Mouse (Mus musculus): ENCODE measurements around the gene Plekhm3. TPM values are rescaled to one million over a fixed set of nuclear protein-coding genes. Genes with fewer than 3 reads are reported as not detected.

Plekhm3 gene
- total RNA-seq, 2 experiments from 2014 or later = 14.9 to 16.6 TPM

DNA sequence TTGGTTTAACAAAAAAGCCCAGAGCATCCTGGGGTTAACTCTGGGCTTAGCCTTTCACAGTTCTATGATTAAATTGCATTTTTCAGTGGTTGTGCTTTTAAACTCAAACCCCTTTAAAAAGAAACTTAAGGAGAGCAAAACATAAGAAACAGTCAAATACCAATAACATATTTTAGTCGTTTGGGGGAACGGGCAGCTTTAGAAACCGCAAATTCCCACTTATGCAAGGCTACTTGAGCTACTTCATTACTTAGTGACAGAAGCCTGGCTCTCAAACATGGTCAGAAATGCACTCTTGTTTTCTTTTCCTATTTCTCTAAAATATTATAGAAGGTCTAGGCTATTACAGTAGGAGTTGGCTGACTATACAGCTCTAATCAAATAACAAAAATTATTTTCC is 120.5 kb downstream of the Plekhm3 start:
- DNase-seq (ENCODE audit: low spot score in 2 of 2) = no peak

DNA sequence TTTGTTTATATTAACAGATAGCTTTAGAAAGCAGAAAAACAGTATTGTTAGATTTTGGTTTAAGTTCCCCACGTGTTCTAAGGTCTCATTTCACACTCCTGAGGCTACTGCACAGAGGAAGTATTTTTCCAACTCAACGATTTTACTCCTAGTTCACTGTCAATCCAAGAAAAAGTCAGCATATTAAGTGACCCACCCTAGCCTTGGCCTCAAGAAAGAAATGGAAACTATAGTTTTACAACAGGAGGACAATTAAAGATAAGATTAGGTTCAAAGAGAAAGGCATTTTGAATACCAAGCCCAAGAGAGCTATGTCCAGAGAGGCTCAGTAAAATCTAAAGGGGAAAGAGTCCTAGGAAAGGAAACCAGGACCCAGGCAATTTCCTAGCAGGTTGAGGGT is 125.1 kb downstream of the Plekhm3 start:
- no peak for DNase-seq (ENCODE audit: low spot score in 2 of 2)

DNA sequence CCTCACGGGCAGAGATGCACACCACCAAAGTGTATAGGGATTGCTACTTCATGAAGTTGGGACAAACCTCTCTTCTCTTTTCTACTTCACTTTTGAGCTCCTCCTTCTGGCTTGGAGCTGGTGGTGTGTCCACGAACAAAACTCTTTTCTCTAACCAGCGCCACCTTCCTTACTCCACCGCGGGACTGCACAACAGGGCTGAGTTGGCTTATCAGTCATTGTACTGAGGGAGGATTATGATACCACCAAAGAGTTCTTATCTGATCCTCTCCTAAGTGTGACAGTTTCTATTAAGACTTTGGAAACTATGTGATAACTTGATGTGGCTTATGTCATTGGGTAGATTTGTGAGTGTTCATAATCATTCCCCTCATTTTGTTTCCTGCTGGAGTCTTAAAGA is 129.2 kb downstream of the Plekhm3 start:
- no peak for DNase-seq (ENCODE audit: low spot score in 2 of 2)

DNA sequence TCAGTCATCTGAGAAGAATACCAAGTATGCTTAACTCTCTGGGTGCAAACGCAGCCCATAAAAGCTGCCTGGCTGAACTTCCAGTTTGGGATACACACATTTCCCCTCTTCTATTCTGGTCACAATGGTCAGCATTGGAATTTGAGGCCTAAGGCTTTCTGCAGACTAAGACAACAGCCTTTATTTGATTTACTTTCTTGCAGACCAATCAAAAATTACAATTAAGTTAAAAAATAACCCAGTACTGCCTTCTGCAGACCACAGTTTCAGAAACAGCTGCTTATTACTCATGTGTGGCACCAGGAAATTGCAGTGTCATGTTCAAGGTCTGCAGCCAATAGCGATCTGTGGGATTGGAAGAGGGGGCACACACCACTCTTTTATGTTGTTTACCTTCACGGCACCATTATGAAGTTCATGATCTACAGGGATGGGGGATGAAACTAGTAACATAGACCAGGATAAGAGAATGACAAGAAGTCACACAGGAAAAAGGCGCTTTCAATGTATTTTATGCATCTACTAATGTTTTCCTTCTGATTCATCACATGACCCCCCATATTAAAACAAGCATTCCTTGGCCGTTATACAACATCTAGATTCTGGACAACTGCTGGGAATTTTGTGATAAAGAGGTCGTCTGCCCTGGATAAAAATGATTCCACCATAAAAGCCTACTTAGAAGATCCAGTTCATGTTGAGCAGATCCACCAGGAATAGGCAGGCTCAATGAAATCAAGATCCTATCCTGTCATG is 130.1 kb downstream of the Plekhm3 start:
- DNase-seq (ENCODE audit: low spot score in 2 of 2) = no peak

DNA sequence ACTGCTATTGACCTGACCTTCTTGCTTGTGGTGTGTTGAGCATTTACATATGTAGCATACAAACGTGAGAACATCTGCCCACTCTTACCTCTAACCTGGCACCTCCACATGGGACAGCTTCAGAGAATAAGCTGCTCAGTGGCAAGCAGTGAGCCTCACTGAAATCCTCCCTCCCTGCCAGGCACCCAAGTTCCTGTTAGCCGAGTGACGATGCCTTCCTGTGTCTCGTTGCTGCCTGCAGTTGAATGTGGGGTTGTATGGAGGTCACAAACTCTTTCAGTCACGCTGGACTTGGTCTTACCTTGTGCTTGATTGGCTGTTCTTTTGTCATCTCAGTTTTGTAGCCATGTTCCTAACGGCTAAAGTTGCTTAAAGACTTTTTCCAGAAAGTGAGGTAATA is 133.1 kb downstream of the Plekhm3 start:
- no peak for DNase-seq (ENCODE audit: low spot score in 2 of 2)

DNA sequence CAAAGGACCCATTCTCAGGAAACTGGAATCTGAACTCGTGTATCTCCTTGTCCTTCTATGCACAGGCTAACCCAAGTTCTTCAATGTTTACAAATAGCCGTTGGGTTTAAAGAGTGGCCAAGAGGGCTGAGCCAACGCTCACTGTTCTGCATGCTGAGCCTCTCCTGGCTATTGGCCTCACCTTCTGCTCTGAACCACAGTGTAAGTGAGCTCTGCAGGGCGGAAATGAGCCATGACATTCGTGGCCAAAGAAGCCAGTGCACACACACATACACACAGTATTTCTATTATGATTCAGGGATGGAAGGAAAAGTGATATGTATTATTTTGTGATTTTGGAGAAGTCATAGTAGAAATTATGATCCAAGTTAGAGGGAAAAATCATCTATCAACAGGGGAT is 138.9 kb downstream of the Plekhm3 start:
- DNase-seq (ENCODE audit: low spot score in 2 of 2) = no peak

DNA sequence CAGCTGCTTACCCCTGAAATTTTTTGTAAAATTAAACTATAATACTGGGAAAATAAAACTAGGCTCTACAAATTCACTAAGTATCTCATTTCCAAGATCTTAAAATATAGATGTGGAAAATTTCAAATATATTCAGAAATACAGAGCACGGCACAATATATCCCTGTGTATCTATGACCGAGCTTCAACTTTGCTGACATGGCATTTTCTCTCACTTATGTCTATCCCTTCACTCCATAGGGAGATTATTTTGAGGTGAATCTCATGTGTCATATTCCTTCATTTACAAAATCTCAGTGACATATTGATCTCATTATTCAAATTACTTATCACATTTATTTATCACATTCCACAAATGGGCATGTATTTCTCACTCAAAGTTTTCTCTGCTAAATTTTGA is 143.4 kb downstream of the Plekhm3 start:
- DNase-seq (ENCODE audit: low spot score in 2 of 2) = no peak

DNA sequence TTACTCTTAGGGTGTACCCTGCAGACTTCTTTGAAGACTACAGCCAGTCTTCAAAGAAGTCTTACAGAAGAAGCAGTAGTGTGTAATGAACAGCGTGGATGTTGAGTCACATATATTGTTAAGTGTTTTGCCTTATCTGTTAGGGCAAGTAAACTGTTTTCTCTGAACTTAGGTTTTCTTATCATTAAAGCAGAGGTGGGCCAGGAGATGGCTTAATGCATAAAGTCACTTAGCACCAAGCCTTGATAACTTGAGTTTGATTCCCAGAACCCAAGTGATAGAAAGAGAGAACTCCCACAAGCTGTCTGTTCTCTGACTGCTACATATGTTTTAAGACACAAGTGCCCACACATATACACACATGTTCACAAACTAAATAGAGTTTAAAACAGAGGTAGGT is 144.7 kb downstream of the Plekhm3 start:
- no peak for DNase-seq (ENCODE audit: low spot score in 2 of 2)

DNA sequence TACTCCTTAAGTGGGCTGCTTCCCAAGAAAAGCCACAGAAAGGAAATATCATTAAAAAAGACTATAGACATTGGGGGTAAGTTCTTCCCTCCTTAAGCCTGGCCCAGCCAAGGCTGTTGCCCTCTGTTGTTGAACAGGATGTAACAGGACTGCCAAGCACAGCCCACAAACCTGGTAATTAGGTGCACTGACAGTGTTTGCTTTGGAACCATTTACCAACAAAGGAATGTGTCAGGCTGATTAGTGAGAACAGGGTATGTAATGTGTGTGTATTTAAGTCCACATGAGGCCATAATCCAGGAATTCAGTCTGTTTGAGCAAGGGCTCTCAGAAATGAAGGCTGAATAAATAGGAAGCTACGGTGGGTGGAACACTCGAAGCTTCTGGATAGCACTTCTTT is 147.5 kb downstream of the Plekhm3 start:
- no peak for DNase-seq (ENCODE audit: low spot score in 2 of 2)

DNA sequence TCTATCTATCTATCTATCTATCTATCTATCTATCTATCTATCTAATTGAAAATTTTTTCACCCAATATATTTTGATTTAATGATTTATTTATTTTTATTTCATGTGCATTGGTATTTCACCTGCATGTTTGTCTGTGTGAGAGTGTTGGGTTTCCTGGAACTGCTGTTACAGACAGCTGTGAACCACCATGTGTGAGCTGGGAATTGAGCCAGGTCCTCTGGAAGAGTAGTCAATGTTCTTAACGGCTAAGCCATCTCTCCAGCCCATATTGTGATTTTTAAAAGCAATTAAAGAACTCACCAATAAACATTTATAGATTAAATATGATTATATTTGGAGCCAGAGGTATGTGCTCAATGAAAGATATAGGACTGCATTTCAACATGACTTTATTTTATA is 148.9 kb downstream of the Plekhm3 start:
- DNase-seq (ENCODE audit: low spot score in 2 of 2) = no peak

DNA sequence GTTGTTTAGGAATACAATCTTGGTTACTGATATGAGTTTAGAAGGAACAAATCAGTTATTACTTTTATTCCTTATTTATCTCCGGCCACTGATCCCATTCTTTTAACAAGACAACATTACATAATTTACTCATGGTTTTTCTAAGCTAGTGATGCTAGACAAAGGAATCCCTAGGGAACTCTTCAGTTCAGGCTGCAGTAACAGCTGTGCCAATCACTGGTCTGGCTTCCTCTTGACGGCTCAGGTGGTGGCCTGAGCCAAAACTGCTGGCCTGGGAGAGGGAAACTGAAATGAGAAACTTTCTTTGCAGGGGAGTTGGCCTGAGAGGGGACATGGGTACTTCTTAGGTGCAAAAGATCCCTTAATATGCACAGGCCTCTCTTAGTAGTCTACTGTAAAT is 151.4 kb downstream of the Plekhm3 start:
- no peak for DNase-seq (ENCODE audit: low spot score in 2 of 2)

DNA sequence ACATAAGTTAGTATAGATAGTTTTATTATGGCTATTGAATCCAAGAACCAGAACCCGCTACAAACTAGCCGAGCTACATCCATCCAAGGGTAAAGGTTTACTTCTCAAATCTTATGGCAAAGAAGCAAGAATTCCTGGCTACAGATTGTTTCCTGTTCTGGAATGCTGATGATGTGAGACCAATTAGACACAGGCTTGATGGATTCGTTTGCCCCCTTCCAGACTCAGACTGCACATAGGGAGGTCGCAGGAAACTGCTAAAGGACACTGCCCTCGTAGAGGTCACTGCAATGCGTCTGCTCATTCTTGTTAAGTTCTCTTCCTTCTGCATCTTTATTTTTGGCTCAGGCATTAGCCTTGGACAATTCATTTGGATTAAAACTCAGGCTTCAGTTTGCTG is 154.0 kb downstream of the Plekhm3 start:
- DNase-seq (ENCODE audit: low spot score in 2 of 2) = no peak

DNA sequence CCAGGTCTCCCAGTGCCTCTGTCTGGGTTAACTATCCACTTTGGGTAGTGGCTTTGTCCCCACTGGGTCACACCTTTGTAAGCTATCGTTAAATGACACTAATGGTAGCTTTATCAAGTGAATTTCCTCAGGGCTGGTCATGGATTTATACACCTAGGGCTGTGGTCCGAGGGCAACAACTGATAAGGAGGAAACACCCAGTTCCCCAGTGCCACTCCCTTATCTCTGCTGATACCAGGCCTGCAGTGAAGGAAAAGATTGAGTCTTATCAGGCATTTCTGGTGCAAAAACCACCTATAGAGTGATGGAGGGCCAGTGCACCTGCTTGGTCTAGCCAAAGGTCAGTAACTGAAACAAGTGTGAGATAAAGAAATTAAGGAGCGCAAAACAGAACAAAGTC is 159.0 kb downstream of the Plekhm3 start:
- DNase-seq (ENCODE audit: low spot score in 2 of 2) = no peak

DNA sequence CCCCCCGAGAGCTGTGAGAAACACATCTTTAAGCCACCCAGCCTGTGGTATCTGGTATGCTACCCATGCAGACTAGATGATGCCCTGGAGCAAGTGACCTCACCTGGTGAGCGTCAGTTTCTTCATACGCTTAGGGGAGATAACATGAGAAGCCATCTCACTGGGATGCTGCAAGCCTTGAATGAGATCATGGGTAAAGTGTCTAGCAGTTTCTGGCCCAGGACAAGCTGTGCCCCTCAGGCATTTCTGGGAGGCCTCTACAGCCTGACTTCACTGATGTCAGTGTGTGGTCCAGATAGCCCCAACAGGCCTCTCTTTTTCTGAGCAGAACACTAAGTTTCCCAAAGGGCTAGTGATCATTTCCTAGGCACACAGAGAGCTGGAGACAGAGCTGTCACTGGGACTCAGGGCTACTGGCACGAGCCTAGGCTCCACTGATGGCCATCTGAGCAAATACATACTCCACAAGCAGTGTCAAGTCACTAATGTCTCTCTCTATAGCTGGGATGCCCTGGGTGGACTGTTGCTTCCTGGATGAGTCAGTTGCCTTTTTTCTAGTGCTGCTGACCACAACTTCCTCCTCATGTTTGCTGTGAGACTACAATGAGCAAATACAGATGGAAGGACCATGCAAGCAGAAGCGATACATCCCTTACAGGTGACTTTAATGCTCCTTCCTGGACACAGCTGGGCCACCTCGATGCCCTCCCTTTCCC is 159.6 kb downstream of the Plekhm3 start:
- no peak for DNase-seq (ENCODE audit: low spot score in 2 of 2)

DNA sequence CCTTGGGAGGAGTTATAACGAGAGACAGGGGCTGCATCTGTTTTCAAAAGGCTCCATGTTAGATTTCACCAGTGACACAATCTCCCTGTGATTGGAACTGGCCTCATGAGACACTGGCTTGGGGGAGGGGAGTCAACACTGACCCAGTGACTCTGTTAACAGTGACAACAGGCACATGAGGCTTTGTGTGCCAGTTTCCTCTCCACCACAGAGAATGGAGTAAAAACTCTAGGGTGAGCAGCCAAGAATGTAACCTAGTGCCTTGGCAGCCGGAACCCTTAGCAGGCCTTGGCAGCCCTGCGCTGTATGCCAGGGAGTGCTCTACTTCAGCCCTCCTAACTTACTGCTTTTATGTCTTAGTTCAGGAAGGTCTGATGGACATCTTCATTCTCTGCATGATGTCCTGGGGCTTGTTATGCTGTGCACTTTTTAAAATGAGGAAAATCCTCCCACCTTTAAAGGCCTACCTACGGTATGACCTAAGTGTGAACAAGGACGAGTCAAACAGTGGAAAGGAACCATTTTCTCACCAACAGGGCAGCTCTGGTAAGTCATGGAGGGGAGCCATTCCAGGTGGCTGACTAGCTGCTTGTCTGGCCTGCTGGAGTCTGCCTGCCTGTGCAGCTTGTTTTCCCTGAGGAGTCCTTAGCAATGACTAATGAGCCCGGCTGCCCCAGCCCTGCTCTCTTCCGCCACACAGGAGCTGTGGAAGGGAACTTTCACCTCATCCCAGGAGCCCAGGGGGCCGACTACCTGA is 161.2 kb downstream of the Plekhm3 start:
- DNase-seq (ENCODE audit: low spot score in 2 of 2) = no peak

DNA sequence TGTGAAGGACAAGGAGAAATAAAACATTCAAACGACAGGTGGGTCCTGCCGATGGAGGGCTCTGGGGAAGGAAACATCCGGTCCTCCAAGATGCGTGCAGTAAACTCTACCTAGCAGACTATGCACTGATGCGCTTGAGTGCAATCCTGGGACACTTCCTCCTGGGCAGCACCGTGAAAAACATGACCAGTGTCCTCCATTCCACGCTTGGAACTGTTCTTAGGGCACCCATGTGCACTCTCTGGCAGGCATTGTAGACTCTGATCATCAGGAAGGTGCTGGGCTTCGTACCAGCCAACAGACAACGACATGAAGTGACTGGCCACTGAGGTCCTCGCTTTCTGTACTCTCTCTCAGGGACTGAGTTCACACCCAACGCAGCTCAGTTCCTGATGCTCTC is 162.5 kb downstream of the Plekhm3 start:
- DNase-seq (ENCODE audit: low spot score in 2 of 2) = no peak

DNA sequence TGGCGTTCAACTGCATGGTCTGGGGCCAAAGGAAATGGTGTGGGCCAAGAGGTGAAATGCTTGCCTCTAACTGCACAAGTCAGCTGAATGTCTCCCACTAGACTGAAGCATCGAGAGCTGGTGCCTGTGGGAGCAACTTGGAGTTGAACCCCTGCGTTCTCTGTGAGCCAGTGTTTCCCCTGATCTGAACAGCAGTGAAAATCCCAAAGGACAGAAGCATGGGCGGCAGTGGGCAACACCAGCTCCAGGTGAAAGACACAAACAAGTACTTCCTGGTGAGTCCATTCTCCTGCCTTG is 163.4 kb downstream of the Plekhm3 start:
- no peak for DNase-seq (ENCODE audit: low spot score in 2 of 2)

DNA sequence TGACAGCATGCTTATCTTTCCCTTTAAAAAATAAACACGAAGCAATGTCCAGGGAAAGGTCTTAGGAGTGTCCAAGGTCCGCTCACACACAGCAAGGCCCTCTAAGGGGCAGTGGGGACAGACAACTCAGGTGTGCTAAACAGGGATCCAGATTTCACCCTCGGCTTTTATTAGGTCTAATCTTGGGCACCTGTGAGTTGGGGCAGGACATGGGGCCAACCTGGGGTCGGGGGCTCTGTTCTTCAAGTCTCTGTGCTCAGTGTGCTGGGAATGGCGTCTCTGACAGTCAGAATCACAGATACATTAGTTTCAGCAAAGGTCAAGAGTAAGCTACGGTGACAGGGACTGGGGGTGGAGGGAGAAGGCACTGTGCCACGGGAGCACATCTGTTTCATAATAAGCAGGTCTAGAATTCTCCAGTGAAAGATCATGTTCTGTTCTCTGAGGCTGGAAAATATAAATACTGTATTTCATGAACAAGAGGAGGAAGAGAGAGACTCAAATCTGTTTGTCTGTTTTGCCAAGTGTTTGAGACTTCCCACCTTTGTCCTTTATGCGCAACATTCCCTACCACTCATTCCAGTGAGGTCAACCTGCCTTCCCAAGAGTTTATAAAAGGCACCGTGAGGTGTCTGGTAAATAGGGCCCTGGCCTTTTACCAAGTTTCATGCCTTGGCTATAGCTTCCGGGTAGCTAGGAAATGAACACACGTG is 163.9 kb downstream of the Plekhm3 start:
- DNase-seq (ENCODE audit: low spot score in 2 of 2) = no peak

DNA sequence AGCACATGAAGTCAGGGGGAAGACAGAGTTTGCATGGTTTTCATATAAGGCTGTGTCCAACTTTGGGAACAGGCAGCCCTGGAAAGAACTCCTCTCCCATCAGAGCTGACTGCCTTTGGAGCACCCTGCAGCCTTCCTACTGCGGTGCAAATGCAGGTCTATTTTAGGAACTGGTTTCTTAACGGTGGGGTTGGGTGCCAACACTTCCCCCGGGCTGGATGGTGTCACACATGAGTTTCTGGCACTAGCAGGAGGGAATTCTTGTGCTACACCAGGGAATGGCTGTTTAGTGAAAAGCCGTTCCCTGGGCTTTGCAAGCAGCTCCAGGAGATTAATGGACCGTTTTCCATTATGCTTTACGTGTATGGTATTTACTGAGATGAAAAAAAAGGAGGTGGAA is 164.8 kb downstream of the Plekhm3 start:
- no peak for DNase-seq (ENCODE audit: low spot score in 2 of 2)

DNA sequence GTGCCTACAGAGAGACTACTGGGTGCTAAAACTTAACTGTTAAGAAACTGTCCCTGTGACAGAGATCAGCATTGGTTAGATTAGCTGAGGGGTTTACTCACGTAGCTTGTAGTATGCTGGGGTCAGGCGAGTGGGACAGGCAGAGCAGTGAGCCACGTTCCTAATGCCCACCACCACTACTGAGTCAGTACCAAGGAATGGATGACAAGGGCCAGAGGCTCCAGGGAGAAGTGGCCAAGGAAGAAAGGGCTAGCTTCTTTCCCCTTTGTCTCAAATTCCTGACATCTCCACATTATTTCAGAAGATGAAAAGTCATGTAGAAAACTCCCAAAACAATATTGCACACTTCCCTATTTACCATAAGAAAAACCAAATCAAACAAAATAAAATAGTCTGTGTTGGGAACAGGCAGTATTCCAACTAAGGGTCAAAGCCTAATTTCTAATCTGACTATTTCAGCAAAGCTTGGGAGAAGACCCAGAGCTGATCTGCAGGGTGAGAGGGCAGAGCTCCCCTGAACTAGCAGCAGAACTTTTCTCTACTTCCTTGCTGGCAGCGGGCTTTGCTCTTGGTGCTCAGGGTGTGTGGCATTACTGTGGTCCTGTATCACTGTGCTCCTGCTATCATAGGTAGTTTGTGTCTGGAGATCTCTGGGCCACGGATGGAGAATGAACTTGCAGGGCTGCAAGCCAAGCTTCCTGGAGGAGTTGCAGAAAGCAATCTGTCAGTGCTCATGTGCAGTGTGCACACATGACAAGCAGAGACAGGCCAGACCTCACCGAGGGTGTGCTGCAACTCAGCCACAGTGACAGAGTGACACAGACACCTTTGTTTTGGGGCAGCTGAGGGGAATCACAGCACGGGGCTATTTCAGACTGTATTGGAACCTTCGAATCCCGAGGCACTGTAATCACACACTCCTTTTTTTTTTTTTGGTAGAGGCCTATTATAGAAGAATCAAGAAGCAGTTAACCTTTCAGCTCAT is 165.5 kb downstream of the Plekhm3 start:
- DNase-seq (ENCODE audit: low spot score in 2 of 2) = no peak
